Mouse (Mus musculus) forebrain, postnatal 0 days (tissue): ENCODE measurements around the gene Acacb. TPM values are rescaled to one million over a fixed set of nuclear protein-coding genes. Genes with fewer than 3 reads are reported as not detected.

Experiments
- ATAC-seq: fragments of 200-750 bp; cut with Nextera tagmentation; 2 replicates; pipeline ENCODE4 v1.8.0; 2017; ENCODE audit warnings: mild to moderate bottlenecking, moderate library complexity
- DNase-seq: peaks from one replicate; pipeline ENCODE4 v3.0.0-alpha.2; 2015
- H3K27ac ChIP-seq: fragments of 300-500 bp; sonication (generic); 2 replicates; pipeline ENCODE4 v1.5.1; 2014; ENCODE audit warnings: low read depth, mild to moderate bottlenecking, antibody characterized with exemption, low read length, moderate library complexity, mixed read lengths
- H3K27me3 ChIP-seq: fragments of 300-500 bp; sonication (generic); 2 replicates; pipeline ENCODE4 v1.6.1; 2014; ENCODE audit warnings: mild to moderate bottlenecking, low read length, mixed read lengths; ENCODE audit not compliant: insufficient read depth
- H3K36me3 ChIP-seq: fragments of 300-500 bp; sonication (generic); 2 replicates; pipeline ENCODE4 v1.6.1; 2014; ENCODE audit warnings: mild to moderate bottlenecking, moderate library complexity; ENCODE audit not compliant: insufficient read depth
- H3K4me1 ChIP-seq: fragments of 300-500 bp; sonication (generic); 2 replicates; pipeline ENCODE4 v1.6.1; 2014; ENCODE audit warnings: antibody characterized with exemption; ENCODE audit not compliant: insufficient read depth
- H3K4me2 ChIP-seq: fragments of 300-500 bp; sonication (generic); 2 replicates; pipeline ENCODE4 v1.6.1; 2014; ENCODE audit warnings: low read depth, mild to moderate bottlenecking, moderate library complexity
- H3K4me3 ChIP-seq: fragments of 300-500 bp; sonication (generic); 2 replicates; pipeline ENCODE4 v1.5.1; 2014; ENCODE audit warnings: low read depth, low read length, mixed read lengths
- H3K9ac ChIP-seq: fragments of 300-500 bp; sonication (generic); 2 replicates; pipeline ENCODE4 v1.6.1; 2014; ENCODE audit warnings: mild to moderate bottlenecking
- H3K9me3 ChIP-seq: fragments of 300-500 bp; sonication (generic); 2 replicates; pipeline ENCODE4 v1.6.1; 2016; ENCODE audit warnings: low read length
- CTCF ChIP-seq: sonication (generic); IDR thresholded peaks from 2 replicates; pipeline ENCODE4 v1.5.1; 2016; ENCODE audit warnings: antibody characterized with exemption, control low read depth, low read depth
- WGBS: fragments of 180-500 bp; shearing (Covaris S2); extraction: QIAGEN DNeasy Blood & Tissue Kit; methylation state at CpG from one replicate; pipeline ENCODE4 v1.1.7; 2014; 5-methylcytosine and 5-hydroxymethylcytosine counted together
- polyA plus RNA-seq: library from polyadenylated mRNA; unstranded; fragments of >200 nt; fragmentation: Nextera tagmentation; extraction: Ambion mirVana; gene quantifications from 2 replicates; pipeline ENCODE4 v1.2.1, GENCODE M21; 2015
- total RNA-seq: library from RNA; depleted of rRNA; stranded (reverse); fragments of >200 nt; gene quantifications from 2 replicates; pipeline ENCODE4 v1.2.3, GENCODE M21; 2014

Acacb gene
- total and polyA plus RNA-seq, 2 experiments from 2014 or later: 4.0 to 4.3 TPM

DNA sequence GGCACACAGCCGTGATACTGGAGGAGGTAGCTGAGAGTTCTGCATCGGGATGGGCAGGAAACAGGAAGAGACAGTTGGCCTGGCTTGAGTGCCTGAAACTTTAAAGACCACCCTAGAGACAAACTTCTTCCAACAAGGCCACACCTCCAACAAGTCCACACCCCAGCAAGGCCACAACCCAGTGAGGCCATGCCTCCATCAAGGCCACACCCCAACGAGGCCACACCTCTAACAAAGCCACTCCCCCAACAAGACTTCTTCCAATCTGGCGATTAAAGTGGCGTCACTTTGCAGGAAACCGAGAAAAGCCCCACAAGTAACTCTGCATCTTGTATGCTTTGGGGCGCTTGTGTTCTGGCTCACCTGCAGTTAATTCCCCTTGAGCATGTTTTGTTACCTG, 92.6 kb downstream of the Acacb start:
- TF ChIP-seq CTCF: no peak
- DNase-seq: no peak
- 40% methylated on average over 7 of the region's 7 CpGs for WGBS
- Histone ChIP-seq H3K27me3 (no peaks in the 10 kb centered on the region), H3K9me3 (no peaks in the 10 kb centered on the region), H3K9ac (no peak overlapping the region), H3K4me1 (no peaks in the 10 kb centered on the region), H3K4me3 (no peak overlapping the region), H3K36me3 (no peaks in the 10 kb centered on the region), H3K4me2 (no peak overlapping the region), H3K27ac (no peak overlapping the region)
- no peak for ATAC-seq

DNA sequence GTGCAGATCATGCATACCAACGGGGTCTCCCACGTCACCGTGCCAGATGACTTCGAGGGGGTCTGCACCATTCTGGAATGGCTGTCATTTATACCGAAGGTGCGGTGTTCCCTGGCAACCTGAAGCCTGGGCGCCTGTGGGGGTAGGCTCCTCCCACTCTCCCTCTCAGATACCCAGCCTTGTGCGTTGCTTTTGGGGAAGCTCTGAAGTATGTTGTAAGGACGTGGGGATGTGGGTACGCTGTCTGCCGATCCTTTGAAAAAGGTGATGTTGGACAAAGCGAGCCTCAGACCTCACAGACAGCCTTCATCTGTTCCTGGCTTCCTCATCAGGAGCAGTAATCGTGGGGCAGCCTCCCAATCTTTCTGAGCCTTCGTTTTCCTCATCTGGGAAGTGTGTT, 93.4 kb downstream of the Acacb start:
- no peaks in the 10 kb centered on the region for H3K9me3 ChIP-seq
- H3K9ac ChIP-seq: no peak overlapping the region
- no peaks in the 10 kb centered on the region for H3K4me1 ChIP-seq
- 43% methylated on average over 14 of the region's 14 CpGs for WGBS
- no peak for TF ChIP-seq CTCF
- ATAC-seq (no peak), DNase-seq (no peak)
- H3K4me3 ChIP-seq: no peak overlapping the region
- no peak overlapping the region for H3K27ac ChIP-seq
- no peaks in the 10 kb centered on the region for H3K36me3 ChIP-seq
- H3K4me2 ChIP-seq: no peak overlapping the region
- H3K27me3 ChIP-seq: no peaks in the 10 kb centered on the region

DNA sequence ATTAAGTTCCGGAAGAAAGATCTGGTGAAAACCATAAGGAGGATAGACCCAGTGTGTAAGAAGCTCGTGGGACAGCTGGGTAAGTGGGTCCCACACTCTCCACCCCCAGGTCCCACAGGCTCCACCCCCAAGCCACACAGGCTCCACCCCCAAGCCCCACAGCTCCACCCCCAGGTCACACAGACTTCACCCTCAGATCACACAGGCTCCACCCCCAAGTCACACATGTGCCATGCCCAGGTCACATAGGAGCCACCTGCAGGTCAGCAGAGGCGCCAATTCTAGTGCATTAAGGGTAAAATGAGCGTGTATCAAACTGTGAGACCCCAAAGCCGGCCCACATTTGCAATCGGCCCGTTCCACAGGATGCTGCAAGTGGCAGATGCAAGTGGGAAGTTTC, 100.1 kb downstream of the Acacb start:
- Histone ChIP-seq H3K4me1 (no peaks in the 10 kb centered on the region), H3K27ac (no peak overlapping the region), H3K9ac (no peak overlapping the region), H3K4me3 (no peak overlapping the region), H3K36me3 (no peaks in the 10 kb centered on the region), H3K27me3 (no peaks in the 10 kb centered on the region), H3K4me2 (no peak overlapping the region), H3K9me3 (no peaks in the 10 kb centered on the region)
- no peak for TF ChIP-seq CTCF
- 83% methylated on average over 7 of the region's 7 CpGs for WGBS
- ATAC-seq (no peak), DNase-seq (no peak)

GRCm38 (mm10) chr5:114248174-114248589, 101.8 kb downstream of the Acacb start:
- Histone ChIP-seq H3K4me2 (peak overlapping the region; percentile 13), H3K4me1 (no peaks in the 10 kb centered on the region), H3K27me3 (no peaks in the 10 kb centered on the region), H3K27ac (no peak overlapping the region), H3K4me3 (no peak overlapping the region), H3K9ac (0 out of 2 replicates have a peak overlapping the region, but pooled peaks have one; percentile 14), H3K9me3 (no peaks in the 10 kb centered on the region), H3K36me3 (no peaks in the 10 kb centered on the region)
- peak; percentile 93 for TF ChIP-seq CTCF
- peak; percentile 90 for DNase-seq
- peak; percentile 93 for ATAC-seq
- 17% methylated on average over 14 of the region's 14 CpGs for WGBS

DNA sequence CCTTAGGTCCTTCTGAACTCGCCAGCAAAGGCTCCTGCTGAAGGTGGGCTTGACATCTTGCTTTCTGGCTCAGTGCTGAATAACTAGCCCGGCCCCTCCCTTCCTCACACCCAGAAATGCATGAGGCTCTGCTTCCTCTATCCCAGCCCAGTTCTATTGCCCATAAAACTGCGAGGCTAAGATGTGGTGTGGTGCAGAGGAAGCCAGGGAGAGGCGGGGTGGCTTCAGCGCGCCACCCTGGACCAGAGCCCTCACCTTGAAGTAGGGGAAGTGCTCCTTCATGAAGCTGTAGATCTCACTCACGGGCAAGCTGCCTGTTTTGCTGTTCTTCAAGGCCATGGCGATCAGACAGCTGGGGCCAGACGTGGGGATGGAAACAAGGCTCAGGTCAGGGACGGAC, 113.2 kb downstream of the Acacb start:
- ATAC-seq (no peak), DNase-seq (no peak)
- H3K27ac ChIP-seq: no peak overlapping the region
- H3K4me1 ChIP-seq: no peaks in the 10 kb centered on the region
- TF ChIP-seq CTCF: no peak
- no peaks in the 10 kb centered on the region for H3K9me3 ChIP-seq
- no peaks in the 10 kb centered on the region for H3K36me3 ChIP-seq
- WGBS: 84% methylated on average over 10 of the region's 10 CpGs
- no peak overlapping the region for H3K4me3 ChIP-seq
- no peaks in the 10 kb centered on the region for H3K27me3 ChIP-seq
- H3K4me2 ChIP-seq: no peak overlapping the region
- H3K9ac ChIP-seq: no peak overlapping the region

GRCm38 (mm10) chr5:114261494-114261893, 115.2 kb downstream of the Acacb start:
- no peak for TF ChIP-seq CTCF
- ATAC-seq: no peak
- Histone ChIP-seq H3K9me3 (no peaks in the 10 kb centered on the region), H3K36me3 (no peaks in the 10 kb centered on the region), H3K4me1 (no peaks in the 10 kb centered on the region), H3K9ac (no peak overlapping the region), H3K4me3 (no peak overlapping the region), H3K27me3 (no peaks in the 10 kb centered on the region), H3K4me2 (no peak overlapping the region), H3K27ac (no peak overlapping the region)
- DNase-seq: no peak

DNA sequence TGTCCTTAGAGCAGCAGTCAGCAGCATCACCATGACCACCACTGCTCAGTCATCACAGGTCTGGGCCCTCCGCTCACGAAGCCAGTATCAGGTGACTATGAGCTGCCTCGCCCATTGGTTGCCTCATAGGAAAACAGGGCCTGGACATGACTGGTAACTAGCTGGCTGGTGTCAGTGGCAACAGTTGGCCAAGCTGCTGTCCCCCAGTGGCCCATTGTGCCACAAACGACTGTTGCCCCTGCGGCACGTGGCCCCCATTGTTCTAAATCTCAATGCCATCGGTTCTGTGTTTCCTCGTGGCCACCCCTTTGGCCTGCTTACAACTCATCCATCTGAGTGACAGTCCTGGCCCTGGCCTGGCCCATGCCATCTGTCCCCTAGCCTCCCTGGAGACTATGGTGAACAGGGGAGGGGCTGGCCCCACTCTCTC, 117.7 kb downstream of the Acacb start:
- Histone ChIP-seq H3K4me3 (no peak overlapping the region), H3K4me1 (peaks cover 4% of the 10 kb centered on the region; the same call in 1 of the 2 replicates), H3K27ac (no peak overlapping the region), H3K4me2 (no peak overlapping the region), H3K9me3 (no peaks in the 10 kb centered on the region), H3K27me3 (no peaks in the 10 kb centered on the region), H3K36me3 (no peaks in the 10 kb centered on the region), H3K9ac (no peak overlapping the region)
- TF ChIP-seq CTCF: no peak
- no peak for DNase-seq
- peak; percentile 64 for ATAC-seq
- 43% methylated on average over 8 of the region's 8 CpGs for WGBS

DNA sequence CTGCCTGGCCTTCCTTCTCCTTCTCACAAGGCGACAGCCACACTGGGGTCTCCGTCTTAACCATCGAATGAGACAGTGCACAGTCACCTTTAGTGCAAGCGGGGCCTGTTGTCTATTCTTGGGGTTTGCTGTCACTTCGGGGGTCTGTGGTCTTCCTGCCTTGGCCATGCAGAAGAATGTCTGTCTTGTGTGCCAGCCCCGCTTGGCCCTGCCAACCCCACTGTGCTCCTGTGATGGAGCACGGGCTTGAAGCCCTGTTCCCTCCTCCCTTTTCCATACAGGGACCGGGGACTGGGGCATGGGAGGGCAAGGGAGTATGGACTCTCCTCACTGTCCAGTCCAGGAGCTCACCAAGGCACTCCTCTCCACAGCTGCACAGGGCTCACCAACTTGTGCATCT, 118.5 kb downstream of the Acacb start:
- Histone ChIP-seq H3K4me3 (no peak overlapping the region), H3K4me1 (peaks cover 4% of the 10 kb centered on the region; the same call in 1 of the 2 replicates), H3K4me2 (no peak overlapping the region), H3K27me3 (no peaks in the 10 kb centered on the region), H3K9ac (no peak overlapping the region), H3K36me3 (no peaks in the 10 kb centered on the region), H3K9me3 (no peaks in the 10 kb centered on the region), H3K27ac (no peak overlapping the region)
- 80% methylated on average over 8 of the region's 8 CpGs for WGBS
- DNase-seq (no peak), ATAC-seq (no peak)
- TF ChIP-seq CTCF: no peak
